Mouse (Mus musculus) liver, postnatal 0 days (tissue): ENCODE measurements around the gene Fam69a.

Experiments
- CTCF ChIP-seq: sonication (generic); IDR thresholded peaks from 2 replicates; pipeline ENCODE4 v1.5.1; 2016; ENCODE audit warnings: antibody characterized with exemption, low read depth
- EP300 ChIP-seq: IDR thresholded peaks from 2 replicates; pipeline ENCODE4 v1.6.1; 2016; ENCODE audit warnings: antibody characterized with exemption, low read depth, mild to moderate bottlenecking

GRCm38 (mm10) chr5:107858963-107859362, 127.9 kb downstream of the Fam69a start:
- TF ChIP-seq CTCF: peak; percentile 72
- TF ChIP-seq EP300: no peak
